Mouse (Mus musculus) stomach, postnatal 0 days (tissue): Measurements from ENCODE around the gene AC109138.7. TPM values are rescaled to one million over a fixed set of nuclear protein-coding genes. Genes with fewer than 3 reads are reported as not detected.

Experiments used
- ATAC-seq: fragments of 200-750 bp; cut with Nextera tagmentation; 2 replicates; pipeline ENCODE4 v1.8.0; 2017; ENCODE audit not compliant: low FRiP score, low TSS enrichment
- DNase-seq: peaks from one replicate; pipeline ENCODE4 v3.0.0-alpha.2; 2016; ENCODE audit warnings: low spot score
- H3K27ac ChIP-seq: fragments of 300-500 bp; sonication (generic); replicated peaks from 2 replicates; pipeline ENCODE4 v1.5.1; 2014; ENCODE audit warnings: mild to moderate bottlenecking, control low read depth
- H3K27me3 ChIP-seq: fragments of 300-500 bp; sonication (generic); 2 replicates; pipeline ENCODE4 v1.6.1; 2014; ENCODE audit warnings: low read length; ENCODE audit not compliant: control insufficient read depth, insufficient read depth
- H3K36me3 ChIP-seq: fragments of 300-500 bp; sonication (generic); 2 replicates; pipeline ENCODE4 v1.6.1; 2014; ENCODE audit warnings: low read length, mixed read lengths; ENCODE audit not compliant: control insufficient read depth, insufficient read depth
- H3K4me1 ChIP-seq: fragments of 300-500 bp; sonication (generic); replicated peaks from 2 replicates; pipeline ENCODE4 v1.6.1; 2014; ENCODE audit warnings: antibody characterized with exemption; ENCODE audit not compliant: control insufficient read depth, insufficient read depth
- H3K4me2 ChIP-seq: fragments of 300-500 bp; sonication (generic); replicated peaks from 2 replicates; pipeline ENCODE4 v1.6.1; 2014; ENCODE audit warnings: low read depth, mild to moderate bottlenecking, control low read depth, moderate library complexity
- H3K4me3 ChIP-seq: fragments of 300-500 bp; sonication (generic); 2 replicates; pipeline ENCODE4 v1.5.1; 2014; ENCODE audit warnings: low read depth, low read length, control low read depth
- H3K9ac ChIP-seq: fragments of 300-500 bp; sonication (generic); 2 replicates; pipeline ENCODE4 v1.6.1; 2014; ENCODE audit warnings: mild to moderate bottlenecking, low read length, control low read depth, mixed read lengths
- H3K9me3 ChIP-seq: fragments of 300-500 bp; sonication (generic); 2 replicates; pipeline ENCODE4 v1.6.1; 2016; ENCODE audit warnings: low read length; ENCODE audit not compliant: control insufficient read depth
- CTCF ChIP-seq: IDR thresholded peaks from 2 replicates; pipeline ENCODE4 v1.5.1; 2016; ENCODE audit warnings: antibody characterized with exemption, low read depth, mild to moderate bottlenecking, moderate library complexity
- EP300 ChIP-seq: optimal IDR thresholded peaks from 2 replicates; pipeline ENCODE3; 2016; ENCODE audit warnings: antibody characterized with exemption
- WGBS: fragments of 180-500 bp; shearing (Covaris S2); extraction: QIAGEN DNeasy Blood & Tissue Kit; methylation state at CpG from one replicate; pipeline ENCODE4 v1.1.7; 2014; 5-methylcytosine and 5-hydroxymethylcytosine counted together
- polyA plus RNA-seq: library from polyadenylated mRNA; unstranded; fragments of >200 nt; fragmentation: Nextera tagmentation; extraction: Ambion mirVana; gene quantifications from 2 replicates; pipeline ENCODE4 v1.2.1, GENCODE M21; 2015

Gene AC109138.7
- polyA plus RNA-seq, 1 experiment from 2014 or later: not detected

DNA sequence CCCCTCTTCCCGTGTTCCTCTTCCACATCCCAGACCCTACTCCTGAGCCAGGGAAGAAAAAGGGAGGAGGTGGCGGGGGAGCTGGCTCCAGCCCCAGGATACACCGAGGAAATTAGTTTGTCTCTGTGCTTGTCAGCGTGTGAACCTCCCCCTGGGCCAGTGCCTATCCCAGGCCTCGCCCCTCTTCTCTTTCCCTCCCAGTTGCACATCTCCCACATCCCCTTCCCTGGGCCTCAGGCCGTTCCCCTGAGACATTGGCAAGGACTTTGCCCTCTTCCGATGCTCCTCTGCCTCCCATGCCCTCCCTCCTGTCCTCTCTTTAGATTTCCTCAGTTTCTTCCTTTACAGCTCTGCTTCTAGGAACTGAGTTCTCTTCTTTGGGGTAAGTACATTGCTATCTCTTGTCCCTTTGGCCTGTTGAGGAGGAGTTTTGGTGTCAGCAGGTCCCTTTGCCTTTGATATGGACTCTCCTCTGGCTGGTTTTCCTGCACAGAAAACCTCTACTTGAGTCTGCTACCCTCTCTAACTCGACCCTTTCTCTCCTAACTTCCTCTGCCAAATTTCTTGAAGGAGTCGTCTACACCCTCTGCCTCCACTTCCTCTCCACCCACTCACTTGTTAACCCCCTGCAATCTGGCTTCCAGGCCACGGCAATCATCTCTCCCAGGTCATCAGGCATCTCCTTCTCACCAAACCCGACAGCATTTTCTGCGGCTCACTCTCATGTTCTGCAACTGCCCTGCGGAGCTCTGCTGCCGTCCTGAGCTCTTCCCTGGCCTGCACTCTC is 7.0 kb downstream of the AC109138.7 start:
- peak overlapping the region; percentile 50 for H3K9ac ChIP-seq
- TF ChIP-seq CTCF (no peak), EP300 (no peak)
- no peaks in the 10 kb centered on the region for H3K36me3 ChIP-seq
- peak overlapping the region; percentile 70 for H3K27ac ChIP-seq
- peaks cover 19% of the 10 kb centered on the region for H3K4me1 ChIP-seq
- peak overlapping the region; percentile 37 for H3K4me2 ChIP-seq
- H3K27me3 ChIP-seq: no peaks in the 10 kb centered on the region; the same call in 1 of the 2 replicates
- WGBS: 27% methylated on average over 13 of the region's 14 CpGs
- no peak for DNase-seq
- H3K4me3 ChIP-seq: no peak overlapping the region
- ATAC-seq: peak; percentile 44; the same call in 1 of the 2 replicates
- no peaks in the 10 kb centered on the region for H3K9me3 ChIP-seq

DNA sequence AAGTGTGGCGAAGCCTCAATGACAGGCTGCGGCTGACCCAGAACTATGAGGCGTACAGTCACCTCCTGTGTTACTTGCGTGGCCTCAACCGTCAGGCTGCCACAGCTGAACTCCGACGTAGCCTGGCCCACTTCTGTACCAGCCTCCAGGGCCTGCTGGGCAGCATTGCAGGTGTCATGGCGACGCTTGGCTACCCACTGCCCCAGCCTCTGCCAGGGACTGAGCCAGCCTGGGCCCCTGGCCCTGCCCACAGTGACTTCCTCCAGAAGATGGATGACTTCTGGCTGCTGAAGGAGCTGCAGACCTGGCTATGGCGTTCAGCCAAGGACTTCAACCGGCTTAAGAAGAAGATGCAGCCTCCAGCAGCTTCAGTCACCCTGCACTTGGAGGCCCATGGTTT is 8.0 kb downstream of the AC109138.7 start:
- TF ChIP-seq CTCF (no peak), EP300 (no peak)
- Histone ChIP-seq H3K9me3 (no peaks in the 10 kb centered on the region), H3K9ac (no peak overlapping the region), H3K4me1 (peaks cover 16% of the 10 kb centered on the region), H3K4me2 (no peak overlapping the region), H3K4me3 (no peak overlapping the region), H3K27me3 (no peaks in the 10 kb centered on the region), H3K36me3 (no peaks in the 10 kb centered on the region), H3K27ac (0 out of 2 replicates have a peak overlapping the region, but pooled peaks have one; percentile 4)
- 53% methylated on average over 11 of the region's 11 CpGs for WGBS
- DNase-seq (no peak), ATAC-seq (no peak)

DNA sequence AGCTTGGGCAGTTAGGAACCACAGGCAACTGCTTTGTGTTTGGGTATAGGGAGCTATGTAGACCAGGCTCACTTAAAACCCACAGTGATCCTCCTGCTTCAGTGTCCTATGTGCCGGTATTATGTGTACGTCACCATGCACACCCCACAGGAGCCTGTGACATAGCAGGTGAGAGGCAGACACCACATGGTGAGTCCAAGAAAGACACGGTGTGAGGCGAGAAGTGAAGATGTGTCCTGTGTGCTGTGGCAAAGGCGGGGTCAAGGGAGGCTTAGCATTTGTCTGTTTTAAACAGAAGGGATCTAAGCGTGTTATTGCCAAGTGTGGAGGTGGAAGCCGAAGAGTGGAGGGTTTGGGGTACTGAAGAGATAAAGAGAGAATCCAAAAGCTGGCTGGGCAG is 12.6 kb downstream of the AC109138.7 start:
- peaks cover 3% of the 10 kb centered on the region for H3K4me1 ChIP-seq
- H3K4me3 ChIP-seq: no peak overlapping the region
- no peak for ATAC-seq
- TF ChIP-seq CTCF (no peak), EP300 (no peak)
- DNase-seq: no peak
- H3K27ac ChIP-seq: no peak overlapping the region
- no peak overlapping the region for H3K4me2 ChIP-seq
- H3K36me3 ChIP-seq: no peaks in the 10 kb centered on the region
- WGBS: 82% methylated on average over 7 of the region's 7 CpGs
- no peaks in the 10 kb centered on the region for H3K9me3 ChIP-seq
- no peak overlapping the region for H3K9ac ChIP-seq
- H3K27me3 ChIP-seq: no peaks in the 10 kb centered on the region

DNA sequence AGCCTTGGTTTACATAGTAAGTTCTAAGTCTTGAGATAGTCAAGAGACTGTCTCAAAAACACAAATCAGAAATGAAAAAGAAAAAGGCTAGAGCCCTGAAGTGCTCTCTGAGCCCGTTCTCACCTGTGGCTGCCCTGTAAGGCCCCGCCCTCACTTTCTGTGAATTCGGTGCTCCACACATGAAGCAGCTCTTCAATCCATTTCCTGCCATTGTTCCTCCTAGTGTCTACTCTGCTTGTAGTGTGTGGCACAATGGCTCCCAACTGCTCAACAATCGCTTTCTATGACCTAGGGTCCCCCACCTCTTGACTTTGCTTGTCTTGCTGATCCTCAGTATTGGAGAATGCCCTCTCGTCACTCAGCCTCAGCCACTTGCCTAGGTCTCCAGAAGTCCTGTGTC is 13.3 kb downstream of the AC109138.7 start:
- peaks cover 3% of the 10 kb centered on the region; the same call in 1 of the 2 replicates for H3K4me1 ChIP-seq
- WGBS: 71% methylated on average over 5 of the region's 5 CpGs
- ATAC-seq (no peak), DNase-seq (no peak)
- TF ChIP-seq CTCF (no peak), EP300 (no peak)
- no peak overlapping the region for H3K27ac ChIP-seq
- no peak overlapping the region for H3K9ac ChIP-seq
- H3K4me3 ChIP-seq: no peak overlapping the region
- no peaks in the 10 kb centered on the region for H3K36me3 ChIP-seq
- no peaks in the 10 kb centered on the region for H3K9me3 ChIP-seq
- H3K27me3 ChIP-seq: no peaks in the 10 kb centered on the region
- no peak overlapping the region for H3K4me2 ChIP-seq

DNA sequence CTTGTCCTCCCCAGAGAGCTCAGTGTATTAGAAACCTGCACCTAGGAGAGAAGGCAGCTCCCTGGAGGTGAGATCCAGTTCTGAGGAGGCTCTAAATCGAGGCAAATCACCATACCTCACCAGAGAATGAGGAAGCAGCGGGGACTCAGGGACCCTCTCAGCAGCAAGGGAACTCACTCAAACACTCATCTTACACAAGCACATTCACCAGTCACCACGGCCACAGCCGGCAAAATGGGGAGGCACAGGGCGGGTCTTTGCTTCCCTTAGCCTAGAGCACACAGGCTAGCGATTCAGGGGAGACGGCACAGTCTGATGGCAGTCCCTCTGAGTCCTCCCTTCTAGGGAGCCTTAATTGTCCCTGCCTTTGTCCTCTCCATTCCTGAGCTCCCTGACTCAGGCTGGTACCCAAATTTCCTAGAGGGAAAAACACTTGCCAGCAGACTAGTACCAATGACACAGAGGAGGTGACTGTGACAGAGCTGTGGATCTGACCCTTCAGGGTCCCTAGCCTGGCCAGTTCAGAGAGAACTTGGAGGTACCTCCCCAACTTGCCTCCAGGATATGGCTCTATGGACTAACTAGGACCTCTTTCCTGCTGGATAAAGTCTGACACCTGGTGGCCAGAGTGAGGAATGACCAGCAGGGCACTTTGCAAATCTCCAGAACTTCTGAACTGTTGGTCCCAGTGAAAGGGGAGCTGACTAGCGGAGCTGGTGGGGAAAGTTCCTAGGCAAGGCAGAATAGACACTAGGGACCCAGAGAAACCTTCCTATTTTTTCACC is 13.9 kb downstream of the AC109138.7 start:
- Histone ChIP-seq H3K4me3 (no peak overlapping the region), H3K27ac (no peak overlapping the region), H3K27me3 (no peaks in the 10 kb centered on the region), H3K4me1 (peaks cover 3% of the 10 kb centered on the region; the same call in 1 of the 2 replicates), H3K36me3 (no peaks in the 10 kb centered on the region), H3K9me3 (no peaks in the 10 kb centered on the region), H3K4me2 (no peak overlapping the region), H3K9ac (no peak overlapping the region)
- TF ChIP-seq EP300 (no peak), CTCF (peak; percentile 98)
- ATAC-seq: peak; percentile 17; the same call in 1 of the 2 replicates
- WGBS: 12% methylated on average over 8 of the region's 8 CpGs
- DNase-seq: peak; percentile 77

DNA sequence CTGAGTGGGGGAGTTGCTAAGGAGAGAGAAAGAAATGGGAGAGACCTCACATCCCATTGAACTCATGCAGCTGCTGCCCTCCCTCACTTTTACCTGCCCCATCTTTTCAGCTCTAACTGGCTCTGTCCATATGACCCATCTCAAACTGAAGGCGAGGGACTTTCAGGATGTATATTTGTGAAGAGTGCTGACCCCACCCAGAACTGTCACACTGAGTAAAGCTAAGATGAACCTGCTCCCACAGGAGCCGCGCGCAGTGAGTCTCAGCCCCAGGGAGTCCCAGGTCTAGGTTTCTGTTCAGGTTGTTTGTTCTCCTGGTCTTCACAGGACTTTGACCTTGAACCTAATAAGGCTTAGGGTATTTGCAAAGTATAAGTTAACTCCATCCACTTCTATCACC is 14.7 kb downstream of the AC109138.7 start:
- no peak overlapping the region for H3K4me3 ChIP-seq
- no peak overlapping the region for H3K9ac ChIP-seq
- H3K4me1 ChIP-seq: peaks cover 3% of the 10 kb centered on the region; the same call in 1 of the 2 replicates
- H3K27ac ChIP-seq: no peak overlapping the region
- H3K36me3 ChIP-seq: no peaks in the 10 kb centered on the region
- ATAC-seq (no peak), DNase-seq (no peak)
- H3K4me2 ChIP-seq: peak overlapping the region; percentile 0; the same call in 1 of the 2 replicates
- H3K27me3 ChIP-seq: no peaks in the 10 kb centered on the region
- 61% methylated on average over 4 of the region's 4 CpGs for WGBS
- TF ChIP-seq CTCF: no peak
- no peak for TF ChIP-seq EP300
- H3K9me3 ChIP-seq: no peaks in the 10 kb centered on the region
